16 mouse cellular contexts compared by ENCODE assay signal in the genomic region with DNA sequence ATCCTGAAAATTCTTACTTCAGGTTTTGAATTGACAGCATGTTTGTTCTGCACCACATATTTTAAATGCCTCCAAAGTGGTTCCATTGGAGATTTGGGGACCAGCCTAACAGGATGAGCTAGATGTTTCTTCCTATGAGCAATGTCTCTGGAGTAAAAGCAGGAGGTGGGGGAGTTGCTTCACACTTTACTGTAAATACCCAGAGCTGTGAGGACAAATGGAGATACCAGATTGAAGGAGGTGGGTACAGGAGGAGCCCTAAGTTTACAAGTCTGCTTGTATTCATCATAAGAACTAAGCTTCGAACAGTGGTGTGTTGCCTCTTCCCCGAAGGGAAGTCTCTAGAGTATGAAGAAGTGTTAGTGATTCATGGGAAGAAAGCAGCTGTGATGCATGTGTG.
DNase-seq lines count a peak whose midpoint lies in the region.
"Had no signal": no experiment of that assay in that cellular context is flagged by ENCODE, and none has a peak within 500 bp of the region (broad histone marks: within the 10 kb centered on the region; RNA-seq: fewer than 3 reads in every experiment).

No protein-coding gene starts in this region.

- intact Hi-C loops in left cerebral cortex, postnatal 36 days (cut with DNase I), result no loop called here

- DNase-seq in frontal cortex, adult 2 months (ENCODE audit: extremely low spot score in 1 of 2, low spot score in 1 of 2), result peak; percentile 17 to 51
- DNase-seq in frontal cortex, postnatal 14 days (ENCODE audit: low spot score in 2 of 2), result no peak
- DNase-seq in left cerebral cortex, adult 11 months (ENCODE audit: low spot score), result peak; percentile 9
- no peak for DNase-seq in left cerebral cortex, postnatal 36 days (ENCODE audit: low spot score in 2 of 2)
- peak; percentile 33 for DNase-seq in right cerebral cortex, adult 18-20 months
- DNase-seq in right cerebral cortex, postnatal 25 days, result no peak
- peak; percentile 52 for DNase-seq in telencephalon, adult 2 months (ENCODE audit: low read depth, low spot score)
- no peak for DNase-seq in ovary, postnatal 14 days (ENCODE audit: low spot score)
- DNase-seq: adrenal gland, adult 2 months; adrenal gland, postnatal 10 days; adrenal gland, postnatal 25 days; cerebellum, adult 11-12 months; cerebellum, adult 2 months; cerebellum, adult 9-10 months; cerebellum, postnatal 10 days; cerebellum, postnatal 25 days had no signal

Comparison
In these comparisons a context has a peak if more than half of its experiments do, and no peak if none do; other contexts are left out.
1. DNase-seq: peak in frontal cortex, adult 2 months (2 of 2), left cerebral cortex, adult 11 months (single experiment), right cerebral cortex, adult 18-20 months (single experiment) and telencephalon, adult 2 months (single experiment); none in frontal cortex, postnatal 14 days (0 of 2), left cerebral cortex, postnatal 36 days (0 of 2), right cerebral cortex, postnatal 25 days (single experiment) and ovary, postnatal 14 days (single experiment).